Mouse (Mus musculus): Measurements from ENCODE around the gene Thrb. TPM values are rescaled to one million over a fixed set of nuclear protein-coding genes. Genes with fewer than 3 reads are reported as not detected.

Thrb gene
- total and polyA plus RNA-seq, 3 experiments = not detected

DNA sequence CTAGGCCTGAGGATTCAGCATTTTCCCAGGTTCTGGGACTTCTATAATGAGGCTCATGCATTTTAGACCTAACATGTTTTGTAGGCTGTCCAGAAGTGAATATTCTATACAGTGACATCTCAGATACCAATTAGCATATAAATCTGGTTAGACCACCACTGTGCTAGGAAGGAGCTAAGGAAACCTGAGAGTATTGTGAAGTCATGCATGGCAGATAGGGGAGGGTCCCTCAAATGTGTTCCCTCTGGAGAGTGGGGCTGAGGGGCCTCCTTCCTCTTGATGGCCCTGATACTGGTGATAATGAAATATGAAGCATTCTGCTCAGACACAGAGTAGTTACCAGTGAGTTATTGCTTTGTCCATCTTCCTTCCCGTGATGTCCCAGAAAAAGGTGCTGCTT is 91.8 kb downstream of the Thrb start:
- no peaks in the 10 kb centered on the region for H3K4me1 ChIP-seq (ENCODE audit: control insufficient read depth in 1 of 2, insufficient read depth in 2 of 2, low read length in 2 of 2)
- no peaks in the 10 kb centered on the region for H3K9me3 ChIP-seq (replicated peaks; ENCODE audit: insufficient read depth, low read length)
- no peaks in the 10 kb centered on the region for H3K79me2 ChIP-seq (ENCODE audit: control insufficient read depth, insufficient read depth, low read length, poor library complexity)
- no peak for DNase-seq (ENCODE audit: low read depth, low spot score)
- TF ChIP-seq CHD1 (IDR thresholded peaks at IDR 0.05; ENCODE audit: low read depth, low read length) (no peak), MAX (IDR thresholded peaks at IDR 0.05; ENCODE audit: low read length) (no peak), BHLHE40 (IDR thresholded peaks at IDR 0.05; ENCODE audit: borderline replicate concordance, low read depth, low read length) (no peak), E2F4 (IDR thresholded peaks at IDR 0.05; ENCODE audit: borderline replicate concordance, low read depth, low read length) (no peak), ZMIZ1 (IDR thresholded peaks at IDR 0.05; ENCODE audit: low read depth, low read length) (no peak), JUND (IDR thresholded peaks at IDR 0.05; ENCODE audit: low read depth, low read length) (no peak)
- no peak overlapping the region for H3K27ac ChIP-seq (ENCODE audit: control insufficient read depth, low read depth, low read length)
- no peak overlapping the region for H3K9ac ChIP-seq (ENCODE audit: control insufficient read depth, low read depth, low read length, poor library complexity, severe bottlenecking)
- H3K4me3 ChIP-seq (ENCODE audit: control insufficient read depth in 1 of 2, insufficient read depth in 1 of 2, low read depth in 2 of 2, low read length in 2 of 2) = no peak overlapping the region
- no peaks in the 10 kb centered on the region for H3K27me3 ChIP-seq (ENCODE audit: control insufficient read depth in 1 of 2, insufficient read depth in 2 of 2, low read length in 2 of 2)
- H3K36me3 ChIP-seq (ENCODE audit: control insufficient read depth in 1 of 2, insufficient read depth in 2 of 2, low read length in 2 of 2) = no peaks in the 10 kb centered on the region

DNA sequence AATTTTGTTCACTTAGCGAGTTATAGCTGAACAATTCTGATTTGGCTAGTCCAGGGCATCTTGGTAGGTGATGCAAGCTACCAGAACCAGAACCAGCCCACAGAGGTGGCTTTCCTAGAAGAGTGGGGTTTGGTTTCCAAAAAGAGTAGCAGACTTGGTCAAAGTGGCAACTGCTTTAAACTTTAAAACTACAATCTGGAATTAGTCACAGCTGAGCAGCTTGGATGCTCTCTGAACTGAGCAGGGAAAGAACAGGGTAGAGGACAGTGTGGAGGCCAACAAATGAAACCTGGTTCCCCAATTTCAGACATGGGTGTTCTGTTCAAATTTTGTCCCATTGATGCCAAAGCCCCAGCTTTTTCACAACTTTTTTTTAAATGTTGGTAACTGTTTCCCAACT is 93.4 kb downstream of the Thrb start:
- Histone ChIP-seq H3K27me3 (ENCODE audit: control insufficient read depth in 1 of 2, insufficient read depth in 2 of 2, low read length in 2 of 2) (no peaks in the 10 kb centered on the region), H3K9me3 (replicated peaks; ENCODE audit: insufficient read depth, low read length) (no peaks in the 10 kb centered on the region), H3K79me2 (ENCODE audit: control insufficient read depth, insufficient read depth, low read length, poor library complexity) (no peaks in the 10 kb centered on the region), H3K9ac (ENCODE audit: control insufficient read depth, low read depth, low read length, poor library complexity, severe bottlenecking) (no peak overlapping the region), H3K36me3 (ENCODE audit: control insufficient read depth in 1 of 2, insufficient read depth in 2 of 2, low read length in 2 of 2) (no peaks in the 10 kb centered on the region), H3K4me1 (ENCODE audit: control insufficient read depth in 1 of 2, insufficient read depth in 2 of 2, low read length in 2 of 2) (no peaks in the 10 kb centered on the region), H3K27ac (ENCODE audit: control insufficient read depth, low read depth, low read length) (no peak overlapping the region), H3K4me3 (ENCODE audit: control insufficient read depth in 1 of 2, insufficient read depth in 1 of 2, low read depth in 2 of 2, low read length in 2 of 2) (no peak overlapping the region)
- DNase-seq (ENCODE audit: low read depth, low spot score) = no peak
- TF ChIP-seq TBP (IDR thresholded peaks at IDR 0.05; ENCODE audit: low read depth, low read length) (no peak), NRF1 (IDR thresholded peaks at IDR 0.05; ENCODE audit: insufficient read depth, low read depth, low read length, poor library complexity, severe bottlenecking) (no peak), MYB (IDR thresholded peaks at IDR 0.05; ENCODE audit: low read depth, low read length) (no peak), MXI1 (IDR thresholded peaks at IDR 0.05; ENCODE audit: low read depth, low read length) (no peak), TCF12 (IDR thresholded peaks at IDR 0.05; ENCODE audit: low read depth, low read length) (no peak), ETS1 (IDR thresholded peaks at IDR 0.05; ENCODE audit: low read depth, low read length) (no peak), ZMIZ1 (IDR thresholded peaks at IDR 0.05; ENCODE audit: low read depth, low read length) (no peak), ZKSCAN1 (IDR thresholded peaks at IDR 0.05; ENCODE audit: low read depth, low read length) (no peak), BHLHE40 (IDR thresholded peaks at IDR 0.05; ENCODE audit: borderline replicate concordance, low read depth, low read length) (no peak), POLR2AphosphoS2 (IDR thresholded peaks at IDR 0.05; ENCODE audit: low read length) (no peak), GABPA (IDR thresholded peaks at IDR 0.05; ENCODE audit: low read depth, low read length) (no peak), TAL1 (IDR thresholded peaks at IDR 0.05; ENCODE audit: low read length) (no peak), MAZ (IDR thresholded peaks at IDR 0.05; ENCODE audit: low read depth, low read length) (no peak), HCFC1 (IDR thresholded peaks at IDR 0.05; ENCODE audit: low read depth, low read length) (no peak), USF2 (IDR thresholded peaks at IDR 0.05; ENCODE audit: borderline replicate concordance in 1 of 2, insufficient read depth in 1 of 2, low read depth in 1 of 2, low read length in 2 of 2) (no peak), CTCF (IDR thresholded peaks at IDR 0.05 in 2 of 3, conservative IDR thresholded peaks at IDR 0.05 in 1 of 3; ENCODE audit: control insufficient read depth in 1 of 3, insufficient read depth in 1 of 3, low read depth in 2 of 3, low read length in 3 of 3, poor library complexity in 1 of 3, severe bottlenecking in 1 of 3) (no peak), MAX (IDR thresholded peaks at IDR 0.05; ENCODE audit: low read length) (no peak), SMC3 (IDR thresholded peaks at IDR 0.05; ENCODE audit: low read depth, low read length) (no peak), ZC3H11A (IDR thresholded peaks at IDR 0.05; ENCODE audit: low read depth, low read length) (no peak)
